Mouse (Mus musculus) CD4-positive naive resting alpha-beta T cell, adult 76 days (primary cell): ENCODE results near the gene Accsl. TPM values are rescaled to one million over a fixed set of nuclear protein-coding genes. Genes with fewer than 3 reads are reported as not detected.

Experiments
- total RNA-seq: library from RNA; stranded (reverse); gene quantifications from one replicate; pipeline ENCODE4 v1.2.4, GENCODE M21; 2023

Gene Accsl
- total RNA-seq, result not detected

GRCm38 (mm10) chr2:93869107-93869600 lies at the start of gene Accsl:
Accsl (minus strand) TSS chr2:93869157.

GRCm38 (mm10) chr2:93849505-93850089 lies 19.4 kb downstream of the Accsl start, which contains the start of gene Accs:
Accs (minus strand) TSS chr2:93849943.

GRCm38 (mm10) chr2:93822045-93822749 lies 46.8 kb downstream of the Accsl start, which contains the start of gene Ext2:
Ext2 (minus strand) TSS chr2:93822568.

Other genes with a start within 250 kb of the Accsl start
- not detected for gene Alx4, start 226.8 kb downstream of the Accsl start, total RNA-seq
- gene Ext2, start 46.6 kb downstream of the Accsl start, total RNA-seq, result 57.2 TPM
- gene Accs, start 19.2 kb downstream of the Accsl start, total RNA-seq, result 30.3 TPM
- 0.62 TPM for gene Gm13889, start 88.0 kb upstream of the Accsl start, total RNA-seq
- gene Gm27027, start 127.2 kb upstream of the Accsl start, total RNA-seq, result not detected
- 66.0 TPM for gene Alkbh3, start 141.7 kb upstream of the Accsl start, total RNA-seq